Comparison of ENCODE assay signal across 15 mouse cellular contexts in genomic region chr16:55939703-55940102, GRCm38 (mm10). TPM values are rescaled to one million over a fixed set of nuclear protein-coding genes. Genes with fewer than 3 reads are reported as not detected.
DNase-seq lines count a peak whose midpoint lies in the region; ATAC-seq lines count a peak whose summit lies in the region.
"Had no signal": no experiment of that assay in that cellular context is flagged by ENCODE, and none has a peak within 500 bp of the region (broad histone marks: within the 10 kb centered on the region; RNA-seq: fewer than 3 reads in every experiment).

No protein-coding gene starts in this region.

- ATAC-seq in kidney, embryonic 14.5 days (ENCODE audit: low FRiP score, low TSS enrichment), result peak; percentile 51; the same call in 1 of the 2 replicates
- peak; percentile 43; the same call in 1 of the 2 replicates for ATAC-seq in liver, embryonic 16.5 days (ENCODE audit: low read depth)
- ATAC-seq in cerebellum, adult (ENCODE audit: insufficient number of reproducible peaks, low FRiP score, low TSS enrichment), result no peak
- ATAC-seq: forebrain, embryonic 14.5 days; midbrain, embryonic 15.5 days; Patski had no signal

- no peak overlapping the region for H3K27ac ChIP-seq in kidney, embryonic 14.5 days (ENCODE audit: low read depth, low read length)
- no peak overlapping the region for H3K27ac ChIP-seq in liver, embryonic 16.5 days (ENCODE audit: low read length)
- H3K27ac ChIP-seq: hindbrain, embryonic 10.5 days; limb, embryonic 13.5 days; midbrain, embryonic 15.5 days had no signal

- 80% methylated on average over 6 of the region's 6 CpGs for WGBS in kidney, embryonic 14.5 days
- WGBS in liver, embryonic 16.5 days (ENCODE audit: insufficient replicate concordance), result 62% methylated on average over 6 of the region's 6 CpGs

- H3K4me2 ChIP-seq in kidney, embryonic 14.5 days (replicated peaks; ENCODE audit: low read depth, low read length), result no peak overlapping the region
- H3K4me2 ChIP-seq in liver, embryonic 16.5 days (ENCODE audit: low read depth, low read length), result no peak overlapping the region
- H3K4me2 ChIP-seq: heart, embryonic 11.5 days; limb, embryonic 13.5 days; midbrain, embryonic 15.5 days had no signal

- H3K9me3 ChIP-seq in kidney, embryonic 14.5 days (ENCODE audit: control insufficient read depth, low read length), result no peaks in the 10 kb centered on the region
- no peaks in the 10 kb centered on the region for H3K9me3 ChIP-seq in liver, embryonic 16.5 days (replicated peaks; ENCODE audit: control insufficient read depth, low read length)
- H3K9me3 ChIP-seq: hindbrain, embryonic 10.5 days; limb, embryonic 13.5 days; midbrain, embryonic 15.5 days had no signal

- H3K4me3 ChIP-seq in kidney, embryonic 14.5 days (ENCODE audit: low read length), result no peak overlapping the region
- no peak overlapping the region for H3K4me3 ChIP-seq in liver, embryonic 16.5 days (ENCODE audit: low read depth, low read length)
- H3K4me3 ChIP-seq: hindbrain, embryonic 10.5 days; limb, embryonic 13.5 days; midbrain, embryonic 15.5 days had no signal

- intact Hi-C loops in heart, postnatal 14 days (cut with DNase I), result no loop called here
- intact Hi-C loops in heart, postnatal 36 days (cut with DNase I), result loop anchor here (10.0 kb wide), 1 partner anchor 775 kb away; the partner anchor contains the start of gene Tfg

- H3K36me3 ChIP-seq in kidney, embryonic 14.5 days (ENCODE audit: control insufficient read depth, insufficient read depth, low read length), result no peaks in the 10 kb centered on the region
- no peaks in the 10 kb centered on the region for H3K36me3 ChIP-seq in liver, embryonic 16.5 days (ENCODE audit: control insufficient read depth, insufficient read depth)
- H3K36me3 ChIP-seq: hindbrain, embryonic 10.5 days; limb, embryonic 13.5 days; midbrain, embryonic 15.5 days had no signal

- DNase-seq in heart, adult 11 months, result peak; percentile 83
- no peak for DNase-seq in heart, postnatal 14 days
- DNase-seq in thymus, postnatal 25 days, result peak; percentile 66
- no peak for DNase-seq in layer of hippocampus, adult 18-20 months (ENCODE audit: low spot score in 2 of 2)
- DNase-seq in heart, postnatal 36 days, result no peak
- DNase-seq: cerebellum, adult 8-10 months had no signal

- H3K4me1 ChIP-seq in kidney, embryonic 14.5 days (ENCODE audit: control insufficient read depth, insufficient read depth, low read length), result no peaks in the 10 kb centered on the region
- H3K4me1 ChIP-seq in liver, embryonic 16.5 days (ENCODE audit: control insufficient read depth, low read depth, low read length), result no peaks in the 10 kb centered on the region; the same call in 1 of the 2 replicates
- H3K4me1 ChIP-seq: hindbrain, embryonic 10.5 days had no signal

- H3K27me3 ChIP-seq in kidney, embryonic 14.5 days (ENCODE audit: control insufficient read depth, insufficient read depth, low read length), result no peaks in the 10 kb centered on the region
- H3K27me3 ChIP-seq in liver, embryonic 16.5 days (ENCODE audit: control insufficient read depth, insufficient read depth, low read depth, low read length), result no peaks in the 10 kb centered on the region
- H3K27me3 ChIP-seq: limb, embryonic 13.5 days; midbrain, embryonic 15.5 days; Patski had no signal

- no peak overlapping the region for H3K9ac ChIP-seq in kidney, embryonic 14.5 days (ENCODE audit: low read depth, low read length)
- H3K9ac ChIP-seq in liver, embryonic 16.5 days (ENCODE audit: low read depth, low read length), result no peak overlapping the region
- H3K9ac ChIP-seq: limb, embryonic 13.5 days; midbrain, embryonic 15.5 days had no signal

RNA-seq across cellular contexts. Expression of gene Cep97, which starts 5.0 kb away (rescaled TPM):
- 1 to 10 TPM; 5.8 to 7.7 TPM for total RNA-seq in heart, postnatal 14 days (2021)
- 16.2 and 16.4 TPM in 2 replicates for polyA plus RNA-seq in kidney, embryonic 14.5 days (2014; fragmentation: Nextera tagmentation; extraction: Ambion mirVana)
- 3.5 and 3.7 TPM in 2 replicates for polyA plus RNA-seq in liver, embryonic 16.5 days (2015; fragmentation: Nextera tagmentation; extraction: Ambion mirVana)
- total RNA-seq in layer of hippocampus, adult 18-20 months (2021), result 10 to 100 TPM; 18.2 to 18.8 TPM
- 1 to 10 TPM; 5.4 to 6.6 TPM for total RNA-seq in heart, postnatal 36 days (2021)

RNA-seq across cellular contexts. Expression of gene Rpl24, which starts 26.4 kb away (rescaled TPM):
- total RNA-seq in heart, postnatal 14 days (2021), result 100 to 1,000 TPM; 532 to 562 TPM
- 858 and 1,157 TPM in 2 replicates for polyA plus RNA-seq in kidney, embryonic 14.5 days (2014; fragmentation: Nextera tagmentation; extraction: Ambion mirVana)
- polyA plus RNA-seq in liver, embryonic 16.5 days (2015; fragmentation: Nextera tagmentation; extraction: Ambion mirVana), result 300 and 356 TPM in 2 replicates
- total RNA-seq in layer of hippocampus, adult 18-20 months (2021), result 100 to 1,000 TPM; 411 to 431 TPM
- total RNA-seq in heart, postnatal 36 days (2021), result 100 to 1,000 TPM; 549 to 570 TPM

RNA-seq across cellular contexts. Expression of gene Zbtb11, which starts 34.0 kb away (rescaled TPM):
- total RNA-seq in heart, postnatal 14 days (2021), result 10 to 100 TPM; 11.5 to 12.5 TPM
- 13.8 and 24.5 TPM in 2 replicates for polyA plus RNA-seq in kidney, embryonic 14.5 days (2014; fragmentation: Nextera tagmentation; extraction: Ambion mirVana)
- 7.9 and 8.3 TPM in 2 replicates for polyA plus RNA-seq in liver, embryonic 16.5 days (2015; fragmentation: Nextera tagmentation; extraction: Ambion mirVana)
- total RNA-seq in layer of hippocampus, adult 18-20 months (2021), result 10 to 100 TPM; 55.7 to 56.6 TPM
- total RNA-seq in heart, postnatal 36 days (2021), result 10 to 100 TPM; 10.5 to 11.2 TPM

RNA-seq across cellular contexts. Expression of gene Nxpe3, which starts 44.6 kb away (rescaled TPM):
- under 1 TPM; 0.45 to 0.54 TPM for total RNA-seq in heart, postnatal 14 days (2021)
- polyA plus RNA-seq in kidney, embryonic 14.5 days (2014; fragmentation: Nextera tagmentation; extraction: Ambion mirVana), result 1.1 and 1.3 TPM in 2 replicates
- 0.60 and 0.64 TPM in 2 replicates for polyA plus RNA-seq in liver, embryonic 16.5 days (2015; fragmentation: Nextera tagmentation; extraction: Ambion mirVana)
- total RNA-seq in layer of hippocampus, adult 18-20 months (2021), result 10 to 100 TPM; 12.1 to 12.5 TPM
- total RNA-seq in heart, postnatal 36 days (2021), result under 1 TPM; 0.38 to 0.72 TPM

Comparison
In these comparisons a context has a peak if more than half of its experiments do, and no peak if none do; other contexts are left out.
1. DNase-seq: peak in heart, adult 11 months (single experiment) and thymus, postnatal 25 days (single experiment); none in heart, postnatal 14 days (0 of 2), layer of hippocampus, adult 18-20 months (0 of 2) and heart, postnatal 36 days (0 of 2).
2. RNA of gene Zbtb11, which starts 34.0 kb away (total RNA-seq): 55.7 to 56.6 TPM in layer of hippocampus, adult 18-20 months; 11.5 to 12.5 TPM in heart, postnatal 14 days and 10.5 to 11.2 TPM in heart, postnatal 36 days; every median in the first group is over 4 times any median in the second.